In genomic region chr3:89764119-89764724, GRCm38 (mm10) we compare ENCODE assay signal across 8 mouse cellular contexts. TPM values are rescaled to one million over a fixed set of nuclear protein-coding genes. Genes with fewer than 3 reads are reported as not detected.
DNase-seq lines count a peak whose midpoint lies in the region; ATAC-seq and TF ChIP-seq lines count a peak whose summit lies in the region.

Chrnb2 (minus strand) TSS chr3:89764632.

- intact Hi-C loops in heart, postnatal 36 days (cut with DNase I), result no loop called here

- WGBS in cerebellum, adult 2 months, result under 1% methylated on average over 36 of the region's 36 CpGs
- 1% methylated on average over 36 of the region's 36 CpGs for WGBS in forebrain, postnatal 0 days
- under 1% methylated on average over 36 of the region's 36 CpGs for WGBS in lung, embryonic 15.5 days
- 4% methylated on average over 36 of the region's 36 CpGs for WGBS in thymus, adult 2 months

- H3K27ac ChIP-seq in MEL (ENCODE audit: control insufficient read depth, low read depth, low read length), result no peak within 1 kb of the TSS
- H3K27ac ChIP-seq in cerebellum, adult 2 months (ENCODE audit: insufficient read depth, low read length), result peak within 1 kb of the TSS; percentile 91
- peak within 1 kb of the TSS; percentile 74 for H3K27ac ChIP-seq in forebrain, postnatal 0 days (ENCODE audit: low read depth, low read length)
- no peak within 1 kb of the TSS for H3K27ac ChIP-seq in lung, embryonic 15.5 days
- H3K27ac ChIP-seq in thymus, adult 2 months (ENCODE audit: control insufficient read depth, insufficient read depth, low read length), result no peak within 1 kb of the TSS

- no peaks in the 10 kb centered on the region for H3K9me3 ChIP-seq in MEL (replicated peaks; ENCODE audit: insufficient read depth, low read length)
- H3K9me3 ChIP-seq in forebrain, postnatal 0 days (ENCODE audit: low read length), result no peaks in the 10 kb centered on the region
- no peaks in the 10 kb centered on the region for H3K9me3 ChIP-seq in lung, embryonic 15.5 days

- H3K27me3 ChIP-seq in MEL (ENCODE audit: control insufficient read depth in 1 of 2, insufficient read depth in 2 of 2, low read length in 2 of 2), result no peaks in the 10 kb centered on the region
- H3K27me3 ChIP-seq in cerebellum, adult 2 months (ENCODE audit: control insufficient read depth, insufficient read depth, low read length), result no peaks in the 10 kb centered on the region
- no peaks in the 10 kb centered on the region for H3K27me3 ChIP-seq in forebrain, postnatal 0 days (ENCODE audit: insufficient read depth, low read length)
- H3K27me3 ChIP-seq in lung, embryonic 15.5 days, result peaks cover 19% of the 10 kb centered on the region; the same call in 1 of the 2 replicates
- H3K27me3 ChIP-seq in thymus, adult 2 months (ENCODE audit: control insufficient read depth, insufficient read depth, low read length), result no peaks in the 10 kb centered on the region

- peak within 1 kb of the TSS; percentile 70 for H3K4me2 ChIP-seq in forebrain, postnatal 0 days (ENCODE audit: low read depth)
- peak within 1 kb of the TSS; percentile 40 for H3K4me2 ChIP-seq in lung, embryonic 15.5 days

- TF ChIP-seq EP300 in MEL (IDR thresholded peaks at IDR 0.05; ENCODE audit: low read depth in 1 of 2, low read length in 2 of 2), result no peak

- H3K36me3 ChIP-seq in MEL (ENCODE audit: control insufficient read depth in 1 of 2, insufficient read depth in 2 of 2, low read length in 2 of 2), result no peaks in the 10 kb centered on the region
- H3K36me3 ChIP-seq in forebrain, postnatal 0 days (ENCODE audit: insufficient read depth), result peaks cover 38% of the 10 kb centered on the region
- H3K36me3 ChIP-seq in lung, embryonic 15.5 days, result no peaks in the 10 kb centered on the region
- H3K36me3 ChIP-seq in thymus, adult 2 months (ENCODE audit: control insufficient read depth, insufficient read depth, low read length), result no peaks in the 10 kb centered on the region

- no peak within 1 kb of the TSS for H3K4me3 ChIP-seq in MEL (ENCODE audit: control insufficient read depth in 1 of 2, insufficient read depth in 1 of 2, low read depth in 2 of 2, low read length in 2 of 2)
- H3K4me3 ChIP-seq in cerebellum, adult 2 months (replicated peaks; ENCODE audit: insufficient read depth, low read depth, low read length), result peak within 1 kb of the TSS; percentile 92
- H3K4me3 ChIP-seq in forebrain, postnatal 0 days (ENCODE audit: low read depth, low read length), result peak within 1 kb of the TSS; percentile 71
- H3K4me3 ChIP-seq in lung, embryonic 15.5 days, result no peak within 1 kb of the TSS
- no peak within 1 kb of the TSS for H3K4me3 ChIP-seq in thymus, adult 2 months (ENCODE audit: control insufficient read depth, insufficient read depth, low read length)

- peak; percentile 89 for ATAC-seq in forebrain, postnatal 0 days
- peak; percentile 79 for ATAC-seq in lung, embryonic 15.5 days (ENCODE audit: borderline replicate concordance, extremely low read depth, low FRiP score, low TSS enrichment)
- ATAC-seq in neutrophil, adult 5-6 weeks (ENCODE audit: extremely low read depth, insufficient number of reproducible peaks, low FRiP score, poor library complexity, severe bottlenecking), result peak; percentile 51

- DNase-seq in MEL (ENCODE audit: low read depth, low spot score), result peak; percentile 79
- DNase-seq in cerebellum, adult 2 months, result peak; percentile 68 to 77
- DNase-seq in forebrain, postnatal 0 days, result peak; percentile 73
- DNase-seq in heart, postnatal 36 days, result peak; percentile 74 to 85
- DNase-seq in kidney, postnatal 4 days, result peak; percentile 94
- peak; percentile 76 for DNase-seq in thymus, adult 2 months

- no peak for TF ChIP-seq POLR2A in MEL (IDR thresholded peaks at IDR 0.05; ENCODE audit: control insufficient read depth in 1 of 2, insufficient read depth in 1 of 2, low read depth in 1 of 2, low read length in 2 of 2, poor library complexity in 1 of 2)
- peak; percentile 47; the same call in 1 of the 2 replicates for TF ChIP-seq POLR2A in cerebellum, adult 2 months (IDR thresholded peaks at IDR 0.05; ENCODE audit: borderline replicate concordance, insufficient read depth, low read length)
- no peak for TF ChIP-seq POLR2A in thymus, adult 2 months (IDR thresholded peaks at IDR 0.05; ENCODE audit: control insufficient read depth, extremely low read depth, insufficient read depth, low read length, poor library complexity)

- no peak; the same call in none of the 2 replicates for TF ChIP-seq RAD21 in MEL (IDR thresholded peaks at IDR 0.05; ENCODE audit: low read depth, low read length)

- no peaks in the 10 kb centered on the region for H3K4me1 ChIP-seq in MEL (ENCODE audit: control insufficient read depth in 1 of 2, insufficient read depth in 2 of 2, low read length in 2 of 2)
- peaks cover 20% of the 10 kb centered on the region for H3K4me1 ChIP-seq in cerebellum, adult 2 months (ENCODE audit: control insufficient read depth, insufficient read depth, low read length)
- peaks cover 19% of the 10 kb centered on the region; the same call in 1 of the 2 replicates for H3K4me1 ChIP-seq in forebrain, postnatal 0 days (ENCODE audit: insufficient read depth)
- no peaks in the 10 kb centered on the region for H3K4me1 ChIP-seq in lung, embryonic 15.5 days
- no peaks in the 10 kb centered on the region; the same call in 1 of the 2 replicates for H3K4me1 ChIP-seq in thymus, adult 2 months (replicated peaks; ENCODE audit: control insufficient read depth, insufficient read depth, low read length)

- no peak within 1 kb of the TSS for H3K9ac ChIP-seq in MEL (ENCODE audit: control insufficient read depth, low read depth, low read length, poor library complexity, severe bottlenecking)
- peak within 1 kb of the TSS; percentile 75 for H3K9ac ChIP-seq in forebrain, postnatal 0 days
- H3K9ac ChIP-seq in lung, embryonic 15.5 days, result no peak within 1 kb of the TSS

- no peaks in the 10 kb centered on the region for H3K79me2 ChIP-seq in MEL (ENCODE audit: control insufficient read depth, insufficient read depth, low read length, poor library complexity)

- TF ChIP-seq CTCF in MEL (IDR thresholded peaks at IDR 0.05 in 2 of 3, conservative IDR thresholded peaks at IDR 0.05 in 1 of 3; ENCODE audit: control insufficient read depth in 1 of 3, insufficient read depth in 1 of 3, low read depth in 2 of 3, low read length in 3 of 3, poor library complexity in 1 of 3, severe bottlenecking in 1 of 3), result 0 out of 6 replicates have a peak, but pooled peaks of 1 of the 3 experiments have one; percentile 13
- no peak for TF ChIP-seq CTCF in cerebellum, adult 2 months (IDR thresholded peaks at IDR 0.05; ENCODE audit: borderline replicate concordance, insufficient read depth, low read depth, low read length)
- TF ChIP-seq CTCF in forebrain, postnatal 0 days (IDR thresholded peaks at IDR 0.05; ENCODE audit: low read depth), result no peak
- no peak; the same call in 1 of the 2 replicates for TF ChIP-seq CTCF in thymus, adult 2 months (IDR thresholded peaks at IDR 0.05; ENCODE audit: borderline replicate concordance, control insufficient read depth, extremely low read depth, insufficient read depth, low read length, poor library complexity)

TF ChIP-seq in MEL, 35 proteins besides CTCF, POLR2A, EP300 and RAD21:
- no peak for TF ChIP-seq TCF12 (IDR thresholded peaks at IDR 0.05; ENCODE audit: low read depth, low read length)
- no peak for TF ChIP-seq ZC3H11A (IDR thresholded peaks at IDR 0.05; ENCODE audit: low read depth, low read length)
- no peak for TF ChIP-seq TBP (IDR thresholded peaks at IDR 0.05; ENCODE audit: low read depth, low read length)
- no peak for TF ChIP-seq E2F4 (IDR thresholded peaks at IDR 0.05; ENCODE audit: borderline replicate concordance, low read depth, low read length)
- TF ChIP-seq HCFC1 (IDR thresholded peaks at IDR 0.05; ENCODE audit: low read depth, low read length), result 0 out of 2 replicates have a peak, but pooled peaks have one; percentile 23
- no peak for TF ChIP-seq USF2 (IDR thresholded peaks at IDR 0.05; ENCODE audit: borderline replicate concordance in 1 of 2, insufficient read depth in 1 of 2, low read depth in 1 of 2, low read length in 2 of 2)
- no peak for TF ChIP-seq MAFK (IDR thresholded peaks at IDR 0.05; ENCODE audit: borderline replicate concordance, low read depth, low read length)
- TF ChIP-seq MAX (IDR thresholded peaks at IDR 0.05; ENCODE audit: low read length), result peak; percentile 61; the same call in 1 of the 2 replicates
- TF ChIP-seq SIN3A (IDR thresholded peaks at IDR 0.05; ENCODE audit: low read length), result peak; percentile 95
- no peak for TF ChIP-seq NELFE (IDR thresholded peaks at IDR 0.05; ENCODE audit: low read depth, low read length)
- 0 out of 2 replicates have a peak, but pooled peaks have one; percentile 47 for TF ChIP-seq MAZ (IDR thresholded peaks at IDR 0.05; ENCODE audit: low read depth, low read length)
- no peak for TF ChIP-seq ZMIZ1 (IDR thresholded peaks at IDR 0.05; ENCODE audit: low read depth, low read length)
- no peak for TF ChIP-seq RCOR1 (IDR thresholded peaks at IDR 0.05; ENCODE audit: low read depth, low read length)
- no peak for TF ChIP-seq MYB (IDR thresholded peaks at IDR 0.05; ENCODE audit: low read depth, low read length)
- no peak for TF ChIP-seq CHD2 (IDR thresholded peaks at IDR 0.05; ENCODE audit: low read length)
- no peak for TF ChIP-seq ZNF384 (IDR thresholded peaks at IDR 0.05; ENCODE audit: low read depth, low read length)
- TF ChIP-seq CHD1 (IDR thresholded peaks at IDR 0.05; ENCODE audit: low read depth, low read length), result no peak
- TF ChIP-seq KAT2A (conservative IDR thresholded peaks at IDR 0.05; ENCODE audit: low read depth, low read length), result no peak
- TF ChIP-seq ZKSCAN1 (IDR thresholded peaks at IDR 0.05; ENCODE audit: low read depth, low read length), result no peak
- TF ChIP-seq MXI1 (IDR thresholded peaks at IDR 0.05; ENCODE audit: low read depth, low read length), result peak; percentile 96
- TF ChIP-seq GATA1 (IDR thresholded peaks at IDR 0.05; ENCODE audit: low read depth, low read length), result no peak
- TF ChIP-seq BHLHE40 (IDR thresholded peaks at IDR 0.05; ENCODE audit: borderline replicate concordance, low read depth, low read length), result no peak
- TF ChIP-seq SMC3 (IDR thresholded peaks at IDR 0.05; ENCODE audit: low read depth, low read length), result peak; percentile 37

RNA-seq across cellular contexts. Expression of gene Chrnb2, which starts in this region (rescaled TPM):
- total RNA-seq in MEL (2012; rRNA removed), result 0.98 and 1.6 TPM in 2 replicates
- 1 to 10 TPM in 1 of 2 experiments, not detected in 1; 4.0 TPM for polyA plus RNA-seq in MEL (2012; ENCODE audit: insufficient read depth in 1 of 2, insufficient read length in 2 of 2, low read depth in 1 of 2, low replicate concordance in 2 of 2, missing spikeins in 1 of 2)
- polyA plus RNA-seq in cerebellum, adult 2 months (2012; rRNA removed), result 46.2 and 51.4 TPM in 2 replicates
- total RNA-seq in forebrain, postnatal 0 days (2014; rRNA removed), result 32.8 and 41.9 TPM in 2 replicates
- polyA plus RNA-seq in forebrain, postnatal 0 days (2015; fragmentation: Nextera tagmentation; extraction: Ambion mirVana), result 14.5 and 17.3 TPM in 2 replicates
- under 1 TPM; 0.08 to 0.19 TPM for total RNA-seq in heart, postnatal 36 days (2021)
- polyA plus RNA-seq in lung, embryonic 15.5 days (2015; fragmentation: Nextera tagmentation; extraction: Ambion mirVana), result 0.30 and 0.36 TPM in 2 replicates
- total RNA-seq in neutrophil, adult 5-6 weeks (2017), result 2.0 and 2.1 TPM in 2 replicates
- polyA plus RNA-seq in thymus, adult 2 months (2012; rRNA removed), result 2.8 and 2.9 TPM in 2 replicates

Comparison
In these comparisons a context has a peak if more than half of its experiments do, and no peak if none do; other contexts are left out.
1. RNA of gene Chrnb2 (total RNA-seq): 32.8 to 41.9 TPM in forebrain, postnatal 0 days; 2.0 to 2.1 TPM in neutrophil, adult 5-6 weeks, 0.98 to 1.6 TPM in MEL and 0.08 to 0.19 TPM in heart, postnatal 36 days; every median in the first group is over 10 times any median in the second.
2. Peak in DNase-seq in heart, postnatal 36 days; RNA of the gene not detected or under 1 TPM.
3. Peak in ATAC-seq and H3K4me2 ChIP-seq in lung, embryonic 15.5 days; RNA of the gene not detected or under 1 TPM.
4. H3K27ac ChIP-seq: peak in cerebellum, adult 2 months (single experiment) and forebrain, postnatal 0 days (single experiment); none in MEL (single experiment), lung, embryonic 15.5 days (single experiment) and thymus, adult 2 months (single experiment).
5. H3K4me3 ChIP-seq: peak in cerebellum, adult 2 months (single experiment) and forebrain, postnatal 0 days (single experiment); none in MEL (0 of 2), lung, embryonic 15.5 days (single experiment) and thymus, adult 2 months (single experiment).
6. Peak in every context shown above with its lines, with median percentiles within 50 percentile points of each other: DNase-seq and ATAC-seq.